Mouse (Mus musculus) right cerebral cortex, postnatal 14 days (tissue): ENCODE data around the gene Stag2.

Source experiments
- DNase-seq: peaks from one replicate; pipeline ENCODE4 v3.0.0; 2022

Stag2 gene

GRCm38 (mm10) chrX:42250342-42250741, 101.2 kb downstream of the Stag2 start:
- DNase-seq = no peak

DNA sequence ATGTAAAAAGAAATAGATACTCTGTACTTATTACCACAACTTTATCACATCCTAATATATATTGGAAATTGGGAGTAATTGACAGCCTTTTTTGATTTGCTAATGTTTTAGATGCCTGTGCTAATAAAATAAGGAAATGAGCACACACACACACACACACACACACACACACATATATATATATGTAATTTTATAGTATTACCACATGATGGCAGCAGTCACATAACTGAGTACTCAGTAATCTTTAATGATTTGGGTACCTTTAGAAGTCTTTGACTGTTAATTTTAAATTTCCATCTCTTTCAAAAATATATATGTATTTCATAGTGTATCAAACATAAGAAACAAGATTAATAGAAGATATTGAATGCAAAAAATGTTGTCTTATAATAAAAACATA, 123.6 kb downstream of the Stag2 start:
- DNase-seq = no peak

DNA sequence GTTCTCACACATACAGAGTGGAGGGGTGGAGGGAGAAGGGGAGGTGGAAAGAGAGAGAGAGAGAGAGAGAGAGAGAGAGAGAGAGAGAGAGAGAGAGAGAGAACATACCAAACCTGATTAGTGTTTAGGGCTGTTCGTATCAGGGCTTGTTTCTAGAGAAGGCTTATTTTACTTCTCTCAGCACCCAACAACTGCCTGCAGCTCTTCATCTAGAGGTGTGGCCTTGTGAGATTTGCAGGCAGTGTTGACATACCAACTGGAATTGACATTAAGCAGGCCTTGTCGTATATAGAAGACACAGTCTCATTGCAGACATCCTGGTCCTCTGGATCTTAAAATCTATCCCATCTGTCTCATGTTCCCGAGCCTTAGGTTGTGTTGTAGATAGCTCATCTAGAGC, 141.1 kb downstream of the Stag2 start:
- no peak for DNase-seq

- DNase-seq = no peak
Measured at GRCm38 (mm10) chrX:42315231-42315630, 166.1 kb downstream of the Stag2 start.

GRCm38 (mm10) chrX:42320424-42320823, 171.3 kb downstream of the Stag2 start:
- DNase-seq = no peak

DNA sequence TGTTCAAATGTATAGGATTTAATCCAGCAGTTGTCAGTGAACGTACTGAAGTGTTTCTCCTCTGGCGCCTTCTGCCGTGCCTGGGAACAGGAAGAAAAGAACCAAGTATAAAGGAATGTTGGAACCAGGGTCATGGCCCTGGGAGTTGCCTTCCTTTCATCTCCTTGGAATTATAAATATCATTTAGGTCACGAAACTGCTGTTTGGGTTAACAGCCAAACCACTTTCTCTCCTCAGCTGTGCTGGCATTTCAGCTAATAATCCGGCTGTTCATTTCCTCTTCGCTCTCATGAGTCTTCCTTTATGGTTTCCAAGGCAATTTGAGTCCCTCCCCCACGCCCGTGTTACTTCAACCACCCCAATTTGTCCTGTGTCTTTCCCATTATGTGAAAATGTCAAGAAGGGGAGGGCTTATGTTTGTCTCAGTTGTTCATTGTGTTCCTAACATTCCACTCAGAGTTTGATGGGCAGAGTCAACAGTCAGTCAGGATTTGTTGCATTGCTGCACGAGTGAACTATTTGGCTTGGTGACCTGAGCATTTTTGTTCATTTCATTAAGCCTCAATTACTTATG, 172.2 kb downstream of the Stag2 start:
- DNase-seq = no peak

GRCm38 (mm10) chrX:42324848-42325247, 175.7 kb downstream of the Stag2 start:
- no peak for DNase-seq
